In the genomic region with DNA sequence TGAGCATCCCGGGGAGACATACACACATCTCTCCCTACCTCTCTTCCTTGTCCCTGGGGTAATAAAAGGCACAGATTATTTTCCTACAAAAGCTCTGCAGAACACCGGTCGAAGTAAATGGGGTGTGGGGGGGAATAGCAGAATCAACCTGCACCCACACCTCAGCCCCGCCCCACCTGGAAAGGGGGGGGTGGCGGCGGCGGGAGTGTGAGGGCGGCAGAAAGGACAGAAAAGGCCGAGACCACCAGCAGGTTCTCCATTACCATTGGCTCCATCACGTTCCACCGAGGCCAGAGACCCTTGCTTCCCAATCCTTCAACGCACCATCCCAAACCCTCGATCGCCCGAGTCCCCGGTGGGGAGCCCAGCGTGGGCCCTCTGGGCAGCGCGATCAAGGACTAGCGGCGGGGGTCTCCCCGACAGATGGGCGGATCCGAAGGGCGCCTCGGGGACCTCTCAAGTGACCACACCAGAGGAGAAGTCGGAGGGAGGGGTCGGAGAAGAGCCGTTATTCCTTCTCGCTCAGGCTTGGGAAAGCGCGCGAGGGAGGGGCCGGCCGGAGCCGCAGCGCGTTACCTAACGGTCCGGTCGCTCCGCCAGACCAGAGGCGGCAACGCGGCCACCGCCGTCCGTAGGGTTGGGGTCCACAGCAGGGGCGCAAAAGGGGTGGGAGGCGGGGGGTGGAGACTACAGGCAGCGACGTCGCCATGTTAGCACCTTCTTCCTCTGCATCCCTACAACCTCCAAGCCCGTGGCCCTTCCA, we compare ENCODE assay signal across 8 mouse cellular contexts. TPM values are rescaled to one million over a fixed set of nuclear protein-coding genes. Genes with fewer than 3 reads are reported as not detected.
DNase-seq lines count a peak whose midpoint lies in the region; ATAC-seq lines count a peak whose summit lies in the region.

No protein-coding gene starts in this region.

- 0 out of 2 replicates have a peak, but pooled peaks cover 2% of the 10 kb centered on the region for H3K36me3 ChIP-seq in heart, embryonic 13.5 days
- peaks cover 17% of the 10 kb centered on the region for H3K36me3 ChIP-seq in limb, embryonic 10.5 days
- H3K36me3 ChIP-seq in stomach, embryonic 14.5 days (ENCODE audit: control insufficient read depth, insufficient read depth, low read length) = no peaks in the 10 kb centered on the region

- H3K4me1 ChIP-seq in heart, embryonic 13.5 days = peaks cover 15% of the 10 kb centered on the region
- H3K4me1 ChIP-seq in limb, embryonic 10.5 days = peaks cover 9% of the 10 kb centered on the region; the same call in 1 of the 2 replicates
- 0 out of 2 replicates have a peak, but pooled peaks cover 2% of the 10 kb centered on the region for H3K4me1 ChIP-seq in stomach, embryonic 14.5 days (ENCODE audit: control insufficient read depth, insufficient read depth, low read length)

- peak overlapping the region; percentile 99 for H3K4me3 ChIP-seq in heart, embryonic 13.5 days
- peak overlapping the region; percentile 96 for H3K4me3 ChIP-seq in limb, embryonic 10.5 days
- peak overlapping the region; percentile 99 for H3K4me3 ChIP-seq in stomach, embryonic 14.5 days (ENCODE audit: low read depth, low read length)

- DNase-seq in cerebellum, postnatal 10 days = no peak
- peak; percentile 56 for DNase-seq in A20 (ENCODE audit: low read depth, low spot score)
- no peak for DNase-seq in limb, embryonic 10.5 days (ENCODE audit: low spot score)

- H3K4me2 ChIP-seq in heart, embryonic 13.5 days = peak overlapping the region; percentile 89
- peak overlapping the region; percentile 61 for H3K4me2 ChIP-seq in stomach, embryonic 14.5 days (replicated peaks; ENCODE audit: low read depth, low read length)

- H3K27me3 ChIP-seq in heart, embryonic 13.5 days (replicated peaks) = no peaks in the 10 kb centered on the region
- no peaks in the 10 kb centered on the region for H3K27me3 ChIP-seq in limb, embryonic 10.5 days (ENCODE audit: low read depth, poor library complexity, severe bottlenecking)
- H3K27me3 ChIP-seq in stomach, embryonic 14.5 days (ENCODE audit: control insufficient read depth, insufficient read depth, low read length) = no peaks in the 10 kb centered on the region

- 2% methylated on average over 51 of the region's 54 CpGs for WGBS in heart, embryonic 13.5 days
- under 1% methylated on average over 54 of the region's 54 CpGs for WGBS in limb, embryonic 10.5 days
- WGBS in stomach, embryonic 14.5 days = under 1% methylated on average over 47 of the region's 54 CpGs

- no peaks in the 10 kb centered on the region for H3K9me3 ChIP-seq in heart, embryonic 13.5 days
- H3K9me3 ChIP-seq in limb, embryonic 10.5 days (replicated peaks) = no peaks in the 10 kb centered on the region
- H3K9me3 ChIP-seq in stomach, embryonic 14.5 days (ENCODE audit: control insufficient read depth, low read depth, low read length) = no peaks in the 10 kb centered on the region

- ATAC-seq in cerebellum, adult (ENCODE audit: insufficient number of reproducible peaks, low FRiP score, low TSS enrichment) = peak; percentile 22
- ATAC-seq in common myeloid progenitor, adult 5-6 weeks (replicated peaks; ENCODE audit: low read depth, poor library complexity, severe bottlenecking) = peak; percentile 0
- peak; percentile 9; the same call in 1 of the 2 replicates for ATAC-seq in heart, embryonic 13.5 days (ENCODE audit: extremely low read depth, insufficient number of reproducible peaks, low FRiP score, low TSS enrichment)
- peak; percentile 1 for ATAC-seq in megakaryocyte-erythroid progenitor cell, adult 5-6 weeks (replicated peaks; ENCODE audit: low FRiP score, low TSS enrichment, poor library complexity, severe bottlenecking)
- peak; percentile 24 for ATAC-seq in stomach, embryonic 14.5 days (ENCODE audit: insufficient number of reproducible peaks, insufficient read depth, low FRiP score, low read depth)

- H3K9ac ChIP-seq in heart, embryonic 13.5 days = peak overlapping the region; percentile 98
- peak overlapping the region; percentile 96 for H3K9ac ChIP-seq in stomach, embryonic 14.5 days (replicated peaks; ENCODE audit: low read depth, low read length)

- peak overlapping the region; percentile 94 for H3K27ac ChIP-seq in heart, embryonic 13.5 days (replicated peaks)
- H3K27ac ChIP-seq in limb, embryonic 10.5 days = peak overlapping the region; percentile 97
- H3K27ac ChIP-seq in stomach, embryonic 14.5 days (ENCODE audit: low read length) = peak overlapping the region; percentile 89

RNA-seq across cellular contexts. Expression of a gene that starts 0.6 kb away (rescaled TPM):
- total RNA-seq in common myeloid progenitor, adult 5-6 weeks (2017) = 35.5 and 63.1 TPM in 2 replicates
- polyA plus RNA-seq in heart, embryonic 13.5 days (2015; fragmentation: Nextera tagmentation; extraction: Ambion mirVana) = 33.1 and 40.0 TPM in 2 replicates
- 71.8 and 85.3 TPM in 2 replicates for polyA plus RNA-seq in limb, embryonic 10.5 days (2016; fragmentation: Nextera tagmentation; extraction: Ambion mirVana)
- total RNA-seq in megakaryocyte-erythroid progenitor cell, adult 5-6 weeks (2014; fragmentation: Nextera tagmentation) = 72.9 and 80.5 TPM in 2 replicates
- total RNA-seq in megakaryocyte-erythroid progenitor cell, adult 5-6 weeks (2017) = 45.8 and 46.2 TPM in 2 replicates
- 85.1 and 86.7 TPM in 2 replicates for polyA plus RNA-seq in stomach, embryonic 14.5 days (2014; fragmentation: Nextera tagmentation; extraction: Ambion mirVana)

RNA-seq across cellular contexts. Expression of a gene that starts 19.2 kb away (rescaled TPM):
- total RNA-seq in common myeloid progenitor, adult 5-6 weeks (2017) = 138 and 160 TPM in 2 replicates
- 2,386 and 2,786 TPM in 2 replicates for polyA plus RNA-seq in heart, embryonic 13.5 days (2015; fragmentation: Nextera tagmentation; extraction: Ambion mirVana)
- polyA plus RNA-seq in limb, embryonic 10.5 days (2016; fragmentation: Nextera tagmentation; extraction: Ambion mirVana) = 886 and 910 TPM in 2 replicates
- total RNA-seq in megakaryocyte-erythroid progenitor cell, adult 5-6 weeks (2014; fragmentation: Nextera tagmentation) = 940 and 1,011 TPM in 2 replicates
- total RNA-seq in megakaryocyte-erythroid progenitor cell, adult 5-6 weeks (2017) = 182 and 210 TPM in 2 replicates
- polyA plus RNA-seq in stomach, embryonic 14.5 days (2014; fragmentation: Nextera tagmentation; extraction: Ambion mirVana) = 1,105 and 1,154 TPM in 2 replicates
